Mouse (Mus musculus) left cerebral cortex, postnatal 4 days (tissue): Measurements from ENCODE around the gene Tekt1. TPM values are rescaled to one million over a fixed set of nuclear protein-coding genes. Genes with fewer than 3 reads are reported as not detected.

Source experiments
- microRNA-seq: library from miRNA; unstranded; fragments of <30 nt; microRNA quantifications from one replicate; pipeline ENCODE4 v1.2.0, GENCODE M21; 2022
- total RNA-seq, 2 experiments: library from RNA; stranded (reverse); gene quantifications; 2 replicates each; pipeline ENCODE4 v1.2.3; 2021

Tekt1 gene
- total RNA-seq, 2 experiments from 2014 or later, result 1.6 to 2.1 TPM

Small RNA genes within 50 kb of the gene (microRNA-seq; reads per million reads assigned to microRNA genes)
- gene Mir6338, result not detected

Other genes starting within 250 kb of the Tekt1 start
- gene Pitpnm3, start 226.7 kb downstream of the Tekt1 start, total RNA-seq, result 10 to 100 TPM; 20.9 to 25.5 TPM
- gene Gm43951, start 155.6 kb downstream of the Tekt1 start, total RNA-seq, result 10 to 100 TPM; 11.8 to 12.6 TPM
- gene 4933427D14Rik, start 155.0 kb downstream of the Tekt1 start, total RNA-seq, result 10 to 100 TPM; 36.3 to 37.6 TPM
- gene Txndc17, start 154.9 kb downstream of the Tekt1 start, total RNA-seq, result 10 to 100 TPM; 54.9 to 61.7 TPM
- 10 to 100 TPM; 13.8 to 14.6 TPM for gene Med31, start 146.8 kb downstream of the Tekt1 start, total RNA-seq
- 1 to 10 TPM; 7.2 to 9.8 TPM for gene Slc13a5, start 95.2 kb downstream of the Tekt1 start, total RNA-seq
- gene Xaf1, start 60.8 kb downstream of the Tekt1 start, total RNA-seq, result 1 to 10 TPM in 1 of 2 experiments, under 1 TPM in 1; 0.70 to 1.2 TPM
- gene Fbxo39, start 48.0 kb downstream of the Tekt1 start, total RNA-seq, result not detected
- 1 to 10 TPM; 9.6 to 9.9 TPM for gene Smtnl2, start 49.3 kb upstream of the Tekt1 start, total RNA-seq
- gene Ggt6, start 73.1 kb upstream of the Tekt1 start, total RNA-seq, result not detected
- gene Mybbp1a, start 78.9 kb upstream of the Tekt1 start, total RNA-seq, result 10 to 100 TPM; 68.3 to 77.3 TPM
- 10 to 100 TPM; 36.5 to 37.0 TPM for gene Spns2, start 127.5 kb upstream of the Tekt1 start, total RNA-seq
- gene Spns3, start 188.1 kb upstream of the Tekt1 start, total RNA-seq, result under 1 TPM; 0.18 to 0.26 TPM
- 10 to 100 TPM; 65.6 to 72.0 TPM for gene Ube2g1, start 244.8 kb upstream of the Tekt1 start, total RNA-seq